Mouse (Mus musculus): ENCODE data around the gene Stk38. TPM values are rescaled to one million over a fixed set of nuclear protein-coding genes. Genes with fewer than 3 reads are reported as not detected.

The Stk38 gene
- polyA plus RNA-seq (2014; fragmentation: Illumina TruSeq; extraction: RNeasy Lipid Tissue Mini Kit (QIAGEN cat#74804); ENCODE audit: insufficient read depth, low read depth, low replicate concordance): 42.7 TPM

GRCm38 (mm10) chr17:29007641-29008325, at the start of gene Stk38:
Gene Stk38 (minus strand): TSS chr17:29007995.

GRCm38 (mm10) chr17:29032274-29033069, 24.7 kb upstream of the Stk38 start, which contains the start of gene Srsf3:
Gene Srsf3 (plus strand): TSS chr17:29032628.

GRCm38 (mm10) chr17:28951831-28952799, 55.7 kb downstream of the Stk38 start, which contains the start of gene Kctd20:
Gene Kctd20 (plus strand): TSS chr17:28951950.

GRCm38 (mm10) chr17:28943740-28944139, 64.1 kb downstream of the Stk38 start, which contains the start of gene Pxt1:
Gene Pxt1 (minus strand): TSS chr17:28943840.

Other genes starting within 250 kb of the Stk38 start
- gene Mapk13, start 238.7 kb downstream of the Stk38 start, polyA plus RNA-seq (2014; fragmentation: Illumina TruSeq; extraction: RNeasy Lipid Tissue Mini Kit (QIAGEN cat#74804); ENCODE audit: insufficient read depth, low read depth, low replicate concordance): 20.9 TPM
- 10.6 TPM for gene Brpf3, start 206.9 kb downstream of the Stk38 start, polyA plus RNA-seq (2014; fragmentation: Illumina TruSeq; extraction: RNeasy Lipid Tissue Mini Kit (QIAGEN cat#74804); ENCODE audit: insufficient read depth, low read depth, low replicate concordance)
- not detected for gene Pnpla1, start 149.6 kb downstream of the Stk38 start, polyA plus RNA-seq (2014; fragmentation: Illumina TruSeq; extraction: RNeasy Lipid Tissue Mini Kit (QIAGEN cat#74804); ENCODE audit: insufficient read depth, low read depth, low replicate concordance)
- gene 4930539E08Rik, start 92.7 kb downstream of the Stk38 start, polyA plus RNA-seq (2014; fragmentation: Illumina TruSeq; extraction: RNeasy Lipid Tissue Mini Kit (QIAGEN cat#74804); ENCODE audit: insufficient read depth, low read depth, low replicate concordance): 0.07 TPM
- gene Pxt1, start 64.2 kb downstream of the Stk38 start, polyA plus RNA-seq (2014; fragmentation: Illumina TruSeq; extraction: RNeasy Lipid Tissue Mini Kit (QIAGEN cat#74804); ENCODE audit: insufficient read depth, low read depth, low replicate concordance): not detected
- gene Kctd20, start 56.0 kb downstream of the Stk38 start, polyA plus RNA-seq (2014; fragmentation: Illumina TruSeq; extraction: RNeasy Lipid Tissue Mini Kit (QIAGEN cat#74804); ENCODE audit: insufficient read depth, low read depth, low replicate concordance): 29.1 TPM
- 149 TPM for gene Srsf3, start 24.6 kb upstream of the Stk38 start, polyA plus RNA-seq (2014; fragmentation: Illumina TruSeq; extraction: RNeasy Lipid Tissue Mini Kit (QIAGEN cat#74804); ENCODE audit: insufficient read depth, low read depth, low replicate concordance)
- gene Cdkn1a, start 83.0 kb upstream of the Stk38 start, polyA plus RNA-seq (2014; fragmentation: Illumina TruSeq; extraction: RNeasy Lipid Tissue Mini Kit (QIAGEN cat#74804); ENCODE audit: insufficient read depth, low read depth, low replicate concordance): 98.5 TPM
- 6.1 TPM for gene Rab44, start 106.2 kb upstream of the Stk38 start, polyA plus RNA-seq (2014; fragmentation: Illumina TruSeq; extraction: RNeasy Lipid Tissue Mini Kit (QIAGEN cat#74804); ENCODE audit: insufficient read depth, low read depth, low replicate concordance)
- gene Cpne5, start 230.2 kb upstream of the Stk38 start, polyA plus RNA-seq (2014; fragmentation: Illumina TruSeq; extraction: RNeasy Lipid Tissue Mini Kit (QIAGEN cat#74804); ENCODE audit: insufficient read depth, low read depth, low replicate concordance): 3.7 TPM

Data from lung, adult 10 weeks (tissue).